Mouse (Mus musculus) gastrocnemius, adult 8-10 months (tissue): ENCODE results near the gene Mrvi1. TPM values are rescaled to one million over a fixed set of nuclear protein-coding genes. Genes with fewer than 3 reads are reported as not detected.

ENCODE experiments used
- DNase-seq, 2 experiments: peaks; one replicate each; pipeline ENCODE4 v3.0.0; 2022; ENCODE audit warnings: low spot score in 2 of 2
- total RNA-seq, 4 experiments: library from RNA; stranded (reverse); gene quantifications; 2 replicates each; pipeline ENCODE4 v1.2.4; 2022

Mrvi1 gene
- total RNA-seq, 4 experiments from 2014 or later = 4.0 to 5.6 (median 4.2) TPM

- no peak for DNase-seq
These were observed 88.2 kb downstream of the Mrvi1 start for GRCm38 (mm10) chr7:110893943-110894610.

- DNase-seq = peak in 1 of 2 experiments; percentile 12
These were observed 90.7 kb downstream of the Mrvi1 start for GRCm38 (mm10) chr7:110891501-110891986.

- DNase-seq = no peak
These were observed 100.4 kb downstream of the Mrvi1 start for GRCm38 (mm10) chr7:110881746-110882333.

GRCm38 (mm10) chr7:110878028-110878427 is 104.2 kb downstream of the Mrvi1 start:
- DNase-seq = no peak

- no peak for DNase-seq
These were observed 105.3 kb downstream of the Mrvi1 start for GRCm38 (mm10) chr7:110876965-110877364.

GRCm38 (mm10) chr7:110868807-110869206 is 113.5 kb downstream of the Mrvi1 start:
- no peak for DNase-seq

- DNase-seq = no peak
These were observed 115.1 kb downstream of the Mrvi1 start for GRCm38 (mm10) chr7:110867116-110867515.

- DNase-seq = no peak
These were observed 116.2 kb downstream of the Mrvi1 start for GRCm38 (mm10) chr7:110866021-110866420.

- no peak for DNase-seq
These were observed 116.7 kb downstream of the Mrvi1 start for GRCm38 (mm10) chr7:110865570-110865969.

GRCm38 (mm10) chr7:110865038-110865437 is 117.2 kb downstream of the Mrvi1 start:
- no peak for DNase-seq

- no peak for DNase-seq
These were observed 119.4 kb downstream of the Mrvi1 start, which contains the start of gene Lyve1 for GRCm38 (mm10) chr7:110862751-110863289. Lyve1 (minus strand) TSS chr7:110863239.

GRCm38 (mm10) chr7:110860129-110860528 is 122.1 kb downstream of the Mrvi1 start:
- DNase-seq = no peak

GRCm38 (mm10) chr7:110855604-110856003 is 126.7 kb downstream of the Mrvi1 start:
- no peak for DNase-seq

GRCm38 (mm10) chr7:110854927-110855546 is 127.2 kb downstream of the Mrvi1 start:
- DNase-seq = no peak

- DNase-seq = no peak
These were observed 127.7 kb downstream of the Mrvi1 start for GRCm38 (mm10) chr7:110854519-110854918.

GRCm38 (mm10) chr7:110853611-110854010 is 128.7 kb downstream of the Mrvi1 start:
- no peak for DNase-seq

- no peak for DNase-seq
These were observed 130.6 kb downstream of the Mrvi1 start for GRCm38 (mm10) chr7:110851541-110852203.

GRCm38 (mm10) chr7:110848371-110848770 is 133.9 kb downstream of the Mrvi1 start:
- DNase-seq = no peak

GRCm38 (mm10) chr7:110847321-110847720 is 134.9 kb downstream of the Mrvi1 start:
- DNase-seq = no peak

- peak; percentile 81 to 85 for DNase-seq
These were observed 138.1 kb downstream of the Mrvi1 start, which contains the start of gene Rnf141 for GRCm38 (mm10) chr7:110843916-110844874. Rnf141 (minus strand) TSS chr7:110844457.
